Mouse (Mus musculus): ENCODE results near the gene Gm867. TPM values are rescaled to one million over a fixed set of nuclear protein-coding genes. Genes with fewer than 3 reads are reported as not detected.
A peak's percentile ranks its signal among the peaks of the same experiment; 100 is the strongest.

The Gm867 gene
- under 1 TPM in 1 of 2 experiments, not detected in 1; 0.35 TPM for total RNA-seq (2021)

DNA sequence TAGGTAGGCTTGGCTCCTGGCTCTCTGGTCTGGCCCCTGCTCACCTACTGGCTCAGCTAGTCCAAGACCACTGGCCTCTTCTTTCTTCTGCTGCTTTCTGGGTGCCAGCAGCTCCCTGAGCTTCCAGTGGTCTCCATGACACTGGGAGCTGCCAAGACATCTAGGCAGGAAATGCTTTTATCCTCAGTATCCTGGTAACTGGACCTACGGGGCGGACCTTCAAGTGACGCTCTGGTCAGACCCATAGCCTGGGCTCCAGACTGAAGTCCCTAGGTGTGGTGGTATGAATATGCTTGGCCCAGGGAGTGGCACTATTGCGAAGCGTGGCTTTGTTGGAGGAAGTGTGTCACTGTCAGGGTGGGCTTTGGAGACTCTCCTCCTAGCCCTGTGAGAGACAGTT lies at the start of gene Gm867:
Gm867 (minus strand) TSS at position 153 of the 400 bp plus-strand sequence.
- intact Hi-C loops (cut with DNase I) = no loop called here
- DNase-seq (ENCODE audit: low spot score in 2 of 2) = no peak

DNA sequence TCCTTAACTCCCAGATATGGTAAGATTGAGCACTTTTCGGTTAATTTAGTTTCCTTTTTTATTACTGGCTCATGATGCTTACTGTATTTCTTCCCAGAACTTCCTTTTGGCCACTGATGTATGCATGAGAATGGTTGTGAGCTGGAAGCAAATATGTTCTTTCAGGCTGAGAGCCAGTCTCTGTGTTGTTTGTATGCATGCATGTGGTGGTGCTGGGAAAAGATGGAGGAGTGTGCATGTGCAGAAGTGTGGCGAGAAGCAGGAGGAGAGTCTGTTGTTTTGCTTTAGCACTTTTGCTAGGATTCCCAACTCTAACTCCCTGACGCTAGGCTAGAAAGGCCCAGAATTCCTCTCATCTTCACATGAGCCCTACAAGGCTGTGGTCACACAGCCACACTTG lies 39.0 kb upstream of the Gm867 start:
- DNase-seq (ENCODE audit: low spot score in 2 of 2) = no peak
- intact Hi-C loops (cut with DNase I) = no loop called here

DNA sequence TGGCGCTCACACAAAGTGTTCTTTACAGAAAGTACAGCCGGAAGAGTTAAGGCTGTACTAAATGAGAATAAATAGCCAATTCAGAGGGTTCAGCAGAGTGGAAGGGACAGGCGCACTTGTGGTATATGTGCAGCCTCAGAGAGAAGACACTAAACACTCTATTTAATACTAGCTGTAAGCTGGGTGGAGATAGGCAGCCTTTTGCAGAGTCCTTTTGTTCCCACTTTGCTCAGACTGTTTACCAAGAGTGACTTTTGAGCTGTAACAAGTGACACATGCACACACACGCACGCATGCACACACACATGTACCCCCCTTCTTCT lies 38.3 kb upstream of the Gm867 start:
- intact Hi-C loops (cut with DNase I) = no loop called here
- no peak for DNase-seq (ENCODE audit: low spot score in 2 of 2)

DNA sequence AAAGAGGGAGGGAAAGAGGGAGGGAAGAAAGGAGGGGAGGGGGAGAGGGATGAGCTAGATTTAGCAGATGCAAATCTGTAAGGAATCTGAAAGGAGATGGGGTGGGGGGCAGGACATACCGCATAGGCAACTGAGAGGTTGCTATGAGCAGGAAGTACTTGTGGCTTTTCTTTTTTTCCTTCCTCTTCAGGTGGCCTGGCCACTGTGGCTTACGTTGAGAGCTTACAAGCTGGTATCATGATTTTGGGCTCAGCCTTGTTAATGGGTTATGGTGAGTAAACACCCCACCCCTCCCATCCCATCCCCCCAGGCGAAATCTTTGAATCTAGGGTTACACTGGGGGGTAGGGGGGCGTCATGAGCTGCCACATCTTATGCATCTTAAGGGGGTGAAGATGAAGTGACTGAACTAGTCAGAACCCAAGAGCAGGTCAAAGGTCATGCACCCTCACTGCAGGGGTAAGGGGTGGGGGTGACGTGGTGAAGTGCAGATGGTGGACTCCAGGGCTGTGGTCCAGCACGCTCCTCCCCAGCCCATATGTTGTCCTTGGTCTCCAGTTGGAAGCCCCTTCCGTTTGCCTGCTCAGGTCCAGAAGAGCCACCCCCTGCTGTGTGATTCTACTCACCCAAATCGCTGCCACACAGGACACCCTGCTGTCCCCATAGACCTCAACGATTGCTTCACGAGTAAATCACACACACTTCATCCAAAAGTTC lies 37.8 kb upstream of the Gm867 start:
- DNase-seq (ENCODE audit: low spot score in 2 of 2) = no peak
- intact Hi-C loops (cut with DNase I) = no loop called here

DNA sequence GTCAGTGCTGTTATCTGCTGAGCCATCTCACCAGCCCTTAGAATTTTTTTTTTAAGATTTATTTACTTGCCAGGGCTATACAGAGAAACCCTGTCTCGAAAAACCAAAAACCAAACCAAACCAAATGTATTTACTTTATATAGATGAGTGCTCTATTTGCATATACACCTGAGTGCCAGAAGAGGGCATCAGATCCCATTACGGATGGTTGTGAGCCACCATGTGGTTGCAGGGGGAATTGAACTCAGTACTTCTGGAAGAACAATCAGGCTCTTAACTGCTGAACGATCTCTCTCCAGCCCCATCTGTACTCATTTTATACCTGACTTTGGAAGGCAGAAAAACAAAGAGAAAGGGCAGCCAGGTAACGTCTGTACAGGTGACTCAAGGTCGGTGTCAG lies 34.7 kb upstream of the Gm867 start:
- DNase-seq (ENCODE audit: low spot score in 2 of 2) = no peak
- intact Hi-C loops (cut with DNase I) = no loop called here

DNA sequence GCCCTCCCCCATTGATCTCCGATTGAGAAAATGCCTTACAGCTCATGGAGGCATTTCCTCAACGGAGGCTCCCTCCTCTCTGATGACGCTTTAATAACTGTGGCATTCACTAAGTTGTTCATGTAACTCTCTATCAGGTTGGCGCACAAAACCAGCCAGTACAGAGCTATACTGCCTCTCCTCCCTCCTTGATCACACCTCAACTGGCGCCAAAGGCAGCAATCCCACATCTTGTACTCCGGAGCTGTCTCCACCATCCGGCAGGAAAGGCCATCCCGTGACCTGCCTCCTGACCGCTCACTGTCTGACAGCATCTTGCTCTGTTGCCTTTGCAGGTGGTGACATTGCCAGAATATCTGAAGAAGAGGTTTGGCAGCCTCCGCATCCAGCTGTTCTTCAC lies 33.4 kb upstream of the Gm867 start:
- intact Hi-C loops (cut with DNase I) = no loop called here
- no peak for DNase-seq (ENCODE audit: low spot score in 2 of 2)

DNA sequence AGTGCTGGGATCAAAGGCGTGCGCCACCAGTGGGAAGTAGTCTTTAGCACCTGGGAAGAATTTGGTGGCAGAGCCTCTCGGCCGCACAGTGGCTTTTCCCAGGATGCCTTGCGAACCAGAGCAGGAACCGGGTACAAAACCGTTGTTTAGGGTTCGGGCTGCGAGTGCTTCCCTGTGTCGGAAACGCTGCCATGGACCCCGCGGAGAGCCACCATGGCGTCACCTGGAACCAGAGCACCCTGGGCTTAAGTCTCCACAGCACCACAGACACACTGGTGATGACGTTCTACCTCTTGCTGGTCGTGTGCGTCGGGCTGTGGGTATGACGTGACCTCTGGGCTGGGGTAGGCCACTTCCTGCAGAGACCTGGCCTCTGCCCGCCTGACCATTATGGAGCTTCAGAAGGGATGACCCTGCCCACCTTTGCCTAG lies 13.9 kb upstream of the Gm867 start, which contains the start of gene Gm5134:
Gm5134 (plus strand) TSS at position 134 of the 431 bp plus-strand sequence.
- no peak for DNase-seq (ENCODE audit: low spot score in 2 of 2)
- intact Hi-C loops (cut with DNase I) = loop anchor here (10.0 kb wide), 1 partner anchor 370 kb away; the partner anchor contains the start of gene Ggt5

DNA sequence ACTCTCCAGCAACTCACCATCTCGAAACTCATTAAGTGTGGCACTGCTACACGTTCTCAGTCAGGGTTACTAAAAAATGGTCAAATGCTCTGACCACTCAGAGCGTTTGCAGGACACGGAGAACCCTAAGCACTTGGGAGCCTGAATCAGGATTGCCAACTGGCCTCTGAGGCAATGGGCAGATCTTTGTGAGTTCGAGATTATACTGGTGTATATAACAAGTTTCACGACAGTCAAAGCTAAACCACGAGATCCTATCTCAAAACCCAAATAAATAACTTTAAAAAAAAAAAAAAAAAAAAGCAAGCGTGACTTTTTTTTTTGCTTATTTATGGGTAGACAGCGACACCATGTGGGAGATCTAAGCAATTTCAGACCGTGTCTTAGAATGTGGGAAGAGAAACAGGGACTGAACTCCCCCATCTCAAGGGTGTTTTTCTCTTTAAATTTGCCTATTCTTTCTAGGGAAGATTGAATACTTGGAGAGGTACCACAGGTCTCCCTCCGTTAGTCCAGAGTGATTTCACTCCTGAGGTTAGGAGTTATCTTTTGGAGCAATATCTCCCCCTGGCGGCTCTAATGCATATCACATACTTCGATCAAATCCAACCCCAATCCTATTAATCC lies 11.1 kb upstream of the Gm867 start:
- intact Hi-C loops (cut with DNase I) = loop anchor here (1.0 to 10.0 kb wide), 4 partner anchors 54 to 367 kb away; partner anchors contain the start of gene Ggt5
- no peak for DNase-seq (ENCODE audit: low spot score in 2 of 2)

DNA sequence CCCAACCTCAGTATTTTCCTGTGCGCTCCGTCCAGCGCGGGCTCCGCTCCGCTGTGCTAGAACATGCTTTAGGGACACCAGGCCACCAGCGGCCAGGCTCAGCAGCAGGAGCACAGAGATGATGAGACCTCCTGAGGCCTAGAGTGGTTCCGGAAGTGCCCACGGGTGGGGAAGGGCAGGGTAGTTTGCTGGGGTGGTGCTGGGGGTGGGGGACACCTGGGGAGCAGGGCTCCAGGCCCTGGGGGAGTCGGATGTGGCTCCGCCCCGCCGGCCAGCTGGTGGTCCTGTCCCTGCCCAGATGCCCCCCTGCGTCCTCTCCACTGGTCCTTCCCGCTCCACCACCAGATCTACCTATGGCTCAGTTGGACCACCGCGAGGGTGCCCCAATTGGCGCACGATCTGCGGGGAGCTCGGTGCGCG lies 10.3 kb upstream of the Gm867 start:
- no peak for DNase-seq (ENCODE audit: low spot score in 2 of 2)
- intact Hi-C loops (cut with DNase I) = loop anchor here (1.0 to 10.0 kb wide), 4 partner anchors 54 to 366 kb away; partner anchors contain the start of gene Ggt5

DNA sequence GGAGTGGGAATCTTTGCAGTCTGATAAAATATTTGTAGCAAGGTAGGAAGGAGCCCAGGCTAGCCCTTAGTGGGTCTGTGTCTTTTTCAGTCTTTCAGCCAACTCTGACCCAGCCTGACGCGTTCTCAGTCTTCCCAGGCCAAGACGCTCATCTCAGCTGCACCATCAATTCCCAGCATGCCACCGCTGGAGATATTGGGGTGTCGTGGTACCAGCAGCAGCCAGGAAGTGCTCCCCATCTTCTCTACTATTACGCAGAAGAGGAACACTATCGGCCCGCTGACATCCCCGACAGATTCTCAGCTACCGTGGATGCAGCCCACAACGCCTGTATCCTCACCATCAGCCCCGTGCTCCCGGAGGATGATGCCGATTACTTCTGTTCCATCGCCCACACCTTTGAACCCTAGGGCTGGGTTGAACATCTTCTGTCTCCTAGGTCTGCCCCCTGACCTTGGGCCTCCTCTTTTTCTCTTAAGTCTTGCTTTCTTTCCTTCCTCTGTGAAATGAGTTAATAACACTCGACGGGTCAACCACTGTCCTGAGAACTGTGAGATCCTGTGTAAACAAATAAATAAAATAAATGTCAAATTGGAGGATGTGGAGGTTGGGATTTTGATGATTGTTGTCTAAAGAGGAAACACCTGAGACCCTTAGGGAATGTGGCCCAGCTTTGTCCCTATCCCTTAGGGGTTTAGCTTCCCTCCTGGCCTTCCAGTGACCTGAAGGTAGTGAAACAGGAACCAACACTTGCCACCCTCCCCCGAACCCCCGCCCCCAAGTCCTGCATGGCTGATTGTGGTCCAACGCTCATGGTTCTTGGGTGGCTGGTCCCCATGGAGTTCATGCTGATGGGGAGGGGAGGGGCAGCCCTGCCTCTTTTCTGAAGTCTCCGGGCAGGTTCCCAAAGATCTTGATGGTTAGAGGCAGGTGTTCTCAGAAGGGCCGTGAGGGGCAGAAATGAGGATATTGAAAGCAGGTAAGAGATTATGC lies 8.9 kb upstream of the Gm867 start:
- intact Hi-C loops (cut with DNase I) = loop anchor here (2.0 to 10.0 kb wide), 2 partner anchors 205 to 365 kb away; partner anchors contain the start of gene Ggt5
- no peak for DNase-seq (ENCODE audit: low spot score in 2 of 2)

DNA sequence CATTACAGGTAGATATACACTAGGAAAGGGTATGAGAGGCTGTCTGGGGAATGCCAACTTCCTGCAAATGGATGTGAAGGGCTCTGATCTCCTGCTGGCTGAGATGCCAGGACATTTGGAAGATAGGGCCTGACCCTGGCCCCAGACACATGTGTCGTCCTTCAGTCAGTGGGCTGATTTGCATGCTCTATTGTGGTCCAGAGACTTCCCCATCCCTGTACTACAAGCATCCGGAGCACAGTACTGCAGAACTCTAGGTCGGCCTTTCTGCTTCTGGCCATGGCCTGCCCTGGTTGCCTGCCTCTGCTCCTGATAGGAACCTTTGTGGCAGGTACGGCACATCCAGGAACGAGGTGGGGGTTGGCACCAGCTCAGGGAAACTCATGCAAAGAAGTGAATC lies 7.6 kb upstream of the Gm867 start:
- intact Hi-C loops (cut with DNase I) = no loop called here
- DNase-seq (ENCODE audit: low spot score in 2 of 2) = no peak

DNA sequence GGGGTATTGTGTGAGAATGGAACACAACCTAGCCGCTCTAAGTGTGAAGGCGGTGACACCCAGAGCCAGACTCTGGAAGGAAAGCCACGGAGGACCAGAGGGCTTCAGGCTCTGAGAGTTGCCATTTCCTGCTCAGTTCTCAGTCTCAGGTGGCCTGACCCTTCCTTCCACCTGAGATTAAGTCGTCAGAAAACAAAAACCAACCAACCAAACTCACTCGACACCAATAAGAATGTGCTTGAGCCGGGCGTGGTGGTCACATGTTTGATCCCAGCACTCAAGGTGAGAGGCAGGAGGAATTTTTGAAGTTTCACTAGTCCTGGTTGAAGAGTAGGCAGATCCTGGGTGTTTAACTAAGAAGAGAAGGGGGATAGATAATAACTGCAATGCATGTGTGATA lies 5.4 kb upstream of the Gm867 start:
- no peak for DNase-seq (ENCODE audit: low spot score in 2 of 2)
- intact Hi-C loops (cut with DNase I) = no loop called here

DNA sequence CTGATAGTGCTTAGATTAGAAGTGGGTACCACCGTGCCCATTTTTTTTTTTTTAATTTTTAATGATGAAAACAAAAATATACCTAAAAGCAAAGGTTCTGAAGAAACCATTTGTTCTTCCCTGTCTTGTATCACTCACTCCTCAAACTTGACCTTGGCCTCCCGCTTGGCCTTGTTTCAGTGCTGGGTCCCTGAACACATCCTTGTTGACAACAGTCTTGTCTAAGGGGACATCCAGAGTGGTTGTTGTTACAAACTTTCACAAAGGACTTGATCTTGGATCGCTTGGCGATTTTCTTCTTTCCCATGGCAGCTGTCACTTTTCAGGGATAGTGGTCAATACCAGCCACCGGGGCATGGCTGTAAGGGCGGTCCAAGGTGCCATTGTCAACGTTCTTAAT lies 4.7 kb upstream of the Gm867 start:
- intact Hi-C loops (cut with DNase I) = no loop called here
- DNase-seq (ENCODE audit: low spot score in 2 of 2) = no peak

DNA sequence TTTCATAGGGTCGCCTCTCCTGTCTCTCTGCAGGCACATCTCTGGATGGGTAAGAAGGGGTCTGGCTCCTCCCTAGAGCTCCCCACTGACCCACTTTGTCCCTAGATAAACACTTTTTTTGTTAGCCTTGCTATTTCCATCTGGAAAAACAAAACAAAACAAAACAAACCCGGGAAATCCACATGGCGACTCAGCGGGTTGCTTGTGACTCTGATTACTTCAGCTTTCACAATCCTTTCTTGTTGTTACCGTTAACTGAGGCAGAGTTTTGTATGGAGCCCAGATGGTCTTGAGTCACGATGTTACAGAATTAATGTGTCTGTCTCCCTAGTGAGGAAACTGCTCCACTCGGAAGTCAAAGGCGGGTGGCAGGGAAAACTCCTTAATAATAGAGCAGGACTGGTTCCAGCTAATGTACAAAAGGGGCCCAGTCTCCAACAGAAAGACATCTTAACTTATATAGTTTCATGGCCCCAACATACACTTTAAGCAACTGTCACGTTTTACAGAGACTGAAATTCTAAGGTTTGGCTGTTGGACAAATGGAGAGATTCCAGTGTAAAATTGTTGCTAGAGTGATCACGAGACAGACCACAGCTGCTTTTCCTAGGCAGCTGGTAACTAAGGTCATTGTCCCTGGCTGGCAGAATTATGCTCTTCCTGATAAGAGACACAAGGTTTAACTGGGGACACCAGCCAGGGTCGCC lies 3.7 kb upstream of the Gm867 start:
- intact Hi-C loops (cut with DNase I) = no loop called here
- DNase-seq (ENCODE audit: low spot score in 2 of 2) = no peak

DNA sequence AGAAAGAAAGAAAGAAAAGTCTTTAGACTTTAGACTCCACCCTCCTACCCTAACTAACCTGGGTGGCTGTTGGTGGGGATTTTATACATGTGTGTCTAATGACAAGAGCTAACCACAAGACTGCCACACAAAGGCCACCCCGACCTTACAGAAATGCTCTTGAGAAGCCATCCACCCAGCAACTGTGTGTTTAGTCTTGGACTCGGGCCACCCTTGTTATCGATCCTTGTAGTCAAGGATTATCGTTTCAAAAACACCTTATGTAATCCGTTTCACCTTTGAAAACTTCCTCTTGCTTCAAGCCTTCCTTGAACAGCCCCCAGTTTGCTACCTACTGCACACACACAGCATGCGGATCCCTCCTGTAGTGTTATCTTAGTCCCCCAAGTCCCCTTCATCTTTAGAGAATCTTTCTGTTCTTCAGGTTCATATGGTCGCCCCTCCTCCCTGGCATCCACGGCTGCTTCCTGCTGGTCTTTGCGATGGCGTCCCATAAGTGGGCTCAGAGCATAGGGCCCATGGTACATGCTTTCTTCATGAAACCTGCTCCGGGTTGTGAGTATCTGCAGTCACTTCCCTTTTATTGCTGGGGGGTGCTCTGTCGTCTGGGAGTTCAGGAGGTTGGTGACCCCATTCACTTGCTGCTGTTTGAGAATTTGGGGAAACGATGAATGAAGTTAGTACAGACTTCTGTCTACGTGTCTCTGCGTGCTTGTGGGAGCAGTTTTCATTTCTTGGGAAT lies 2.4 kb upstream of the Gm867 start, which contains the start of gene Vpreb3:
Vpreb3 (plus strand) TSS at position 322 of the 742 bp plus-strand sequence.
- intact Hi-C loops (cut with DNase I) = no loop called here

DNA sequence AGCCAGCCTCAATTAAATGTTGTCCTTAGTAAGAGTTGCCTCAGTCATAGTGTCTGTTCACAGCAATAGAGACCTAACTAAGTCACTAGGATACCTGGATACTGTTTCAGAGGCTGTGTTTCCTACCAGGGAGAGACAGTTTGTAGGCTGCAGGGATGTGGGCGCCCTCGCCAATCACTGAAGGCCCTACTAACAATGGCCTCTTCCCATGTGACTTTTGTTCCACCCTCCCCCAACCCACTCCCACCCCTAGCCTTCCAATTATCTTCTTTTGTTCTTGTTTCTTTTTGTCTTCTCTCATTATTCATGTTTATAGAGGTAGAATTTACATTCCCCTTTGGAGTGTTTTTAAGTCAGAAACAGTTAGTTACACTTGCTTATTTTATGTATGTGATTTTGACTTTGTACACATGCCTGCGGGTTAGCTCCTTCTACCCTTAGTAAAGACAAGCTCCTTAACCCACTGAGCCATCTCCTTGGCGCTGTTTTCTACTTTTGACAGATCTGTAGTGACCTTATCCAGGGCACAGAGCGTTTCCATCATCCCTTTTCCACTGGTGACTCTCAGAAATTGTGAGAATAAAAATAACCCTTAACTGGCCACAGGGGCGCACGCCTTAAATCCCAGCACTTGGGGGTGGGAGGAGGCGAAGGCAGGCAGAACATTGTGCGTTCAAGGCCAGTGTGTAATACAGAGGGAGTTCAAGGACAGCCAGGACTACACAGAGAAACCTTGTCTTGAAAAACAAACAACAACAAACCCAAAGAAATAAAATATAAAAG lies 761 bp upstream of the Gm867 start:
- intact Hi-C loops (cut with DNase I) = no loop called here
- DNase-seq (ENCODE audit: low spot score in 2 of 2) = no peak

More for the DNA sequence above, 2.4 kb upstream of the Gm867 start, which contains the start of gene Vpreb3:
- DNase-seq (ENCODE audit: low spot score in 2 of 2) = no peak

DNA sequence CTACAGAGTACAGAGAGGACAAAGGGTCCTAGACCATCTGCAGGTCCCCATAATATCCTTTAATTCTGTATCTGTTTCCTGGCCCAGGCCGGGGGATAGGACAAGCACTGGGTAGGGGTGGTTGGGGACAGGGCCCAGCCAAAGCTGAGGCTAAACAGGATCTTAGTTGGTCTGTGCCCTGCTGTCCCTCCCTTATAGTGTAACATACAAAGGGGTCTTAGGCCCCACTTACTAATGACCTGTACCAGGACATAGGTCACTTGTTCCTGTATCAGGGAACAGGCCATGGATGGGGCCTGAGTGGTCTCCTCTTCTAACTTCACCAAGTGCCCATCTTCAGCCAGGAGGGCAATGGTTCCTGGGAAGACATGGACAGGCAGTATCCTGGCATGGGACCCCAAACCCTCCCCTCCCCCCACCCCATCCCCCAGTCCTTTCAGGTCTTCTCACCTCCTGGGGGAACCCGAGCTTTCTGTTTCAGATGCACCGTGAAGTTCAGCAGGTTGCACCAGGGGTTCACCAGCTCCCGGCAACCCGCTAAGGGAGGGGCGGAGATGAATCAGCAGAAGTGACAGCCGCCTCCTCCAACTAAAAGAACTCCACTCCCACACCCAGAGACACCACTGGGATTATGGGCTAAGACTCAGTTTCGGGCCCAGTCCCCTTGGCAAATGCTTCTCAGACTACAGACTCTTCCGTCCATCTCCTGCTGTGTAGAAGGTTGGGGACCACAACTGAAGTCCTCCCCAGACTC lies 814 bp downstream of the Gm867 start:
- intact Hi-C loops (cut with DNase I) = loop anchor here (5.0 kb wide), 1 partner anchor 42 kb away; no protein-coding TSS in a partner anchor
- DNase-seq (ENCODE audit: low spot score in 2 of 2) = peak in 1 of 2 experiments; percentile 25

Measured in left cerebral cortex, postnatal 36 days (tissue).